ENCODE assay signal across 19 mouse cellular contexts in the genomic region with DNA sequence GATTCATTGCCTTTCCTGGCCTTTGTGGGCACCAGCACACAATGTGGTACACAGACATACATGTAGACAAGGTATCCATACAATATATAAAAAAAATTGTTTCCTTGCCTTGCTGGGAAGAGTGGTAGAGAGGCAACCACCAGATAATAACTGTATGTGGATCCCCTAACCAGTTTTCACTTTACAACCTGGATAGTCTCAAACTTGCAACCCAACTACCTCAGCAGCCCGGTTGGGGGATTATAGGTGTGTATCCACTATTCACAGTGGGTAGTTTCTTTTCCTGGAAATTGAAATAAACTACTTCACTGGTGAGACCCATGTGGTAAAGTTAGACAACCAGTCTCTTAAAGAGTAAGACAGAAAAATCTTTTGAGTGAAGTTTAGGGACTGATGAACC. TPM values are rescaled to one million over a fixed set of nuclear protein-coding genes. Genes with fewer than 3 reads are reported as not detected.
"Had no signal": no experiment of that assay in that cellular context is flagged by ENCODE, and none has a peak within 500 bp of the region (broad histone marks: within the 10 kb centered on the region; RNA-seq: fewer than 3 reads in every experiment).

No protein-coding gene starts in this region.

- H3K27ac ChIP-seq: liver, embryonic 13.5 days; liver, embryonic 15.5 days; lung, embryonic 15.5 days; macrophage; neural tube, embryonic 12.5 days had no signal

- H3K4me3 ChIP-seq: liver, embryonic 13.5 days; liver, embryonic 15.5 days; lung, embryonic 15.5 days; megakaryocyte, embryonic 14.5 days; neural tube, embryonic 12.5 days had no signal

- H3K9ac ChIP-seq: liver, embryonic 13.5 days; liver, embryonic 15.5 days; liver, postnatal 0 days; lung, embryonic 15.5 days; neural tube, embryonic 12.5 days had no signal

- H3K9me3 ChIP-seq: liver, embryonic 13.5 days; liver, embryonic 15.5 days; lung, embryonic 15.5 days; megakaryocyte, embryonic 14.5 days; neural tube, embryonic 12.5 days had no signal

- DNase-seq: liver, embryonic 13.5 days; liver, postnatal 0 days; lung, adult 2 months; lung, postnatal 14 days; lung, postnatal 36 days; midbrain, embryonic 14.5 days; right cerebral cortex, postnatal 14 days; right cerebral cortex, postnatal 4 days; spleen, adult 18-20 months; thymus, adult 18-20 months; thymus, postnatal 14 days; thymus, postnatal 36 days had no signal

- H3K4me1 ChIP-seq: liver, embryonic 13.5 days; liver, embryonic 15.5 days; lung, embryonic 15.5 days; neural tube, embryonic 12.5 days had no signal

- H3K27me3 ChIP-seq: liver, embryonic 13.5 days; liver, embryonic 15.5 days; lung, embryonic 15.5 days; megakaryocyte, embryonic 14.5 days; neural tube, embryonic 12.5 days had no signal

- ATAC-seq: liver, postnatal 0 days; lung, postnatal 0 days had no signal

- H3K4me2 ChIP-seq: liver, embryonic 13.5 days; liver, embryonic 15.5 days; lung, embryonic 15.5 days; neural tube, embryonic 12.5 days had no signal

RNA-seq across cellular contexts. Expression of a gene that starts 33.2 kb away (rescaled TPM):
- total RNA-seq: neutrophil, adult 5-6 weeks had no signal
